Mouse (Mus musculus) intestine, embryonic 15.5 days (tissue): ENCODE measurements at regions not wholly inside any gene's neighbourhood (a gene's known extent, or its start where the extent isn't known, plus 50 kb on each side); places are given as distances from the start of the nearest gene placed in this dataset.

Experiments used
- ATAC-seq: fragments of 200-750 bp; cut with Nextera tagmentation; 2 replicates; pipeline ENCODE4 v1.8.0; 2017; ENCODE audit warnings: moderate TSS enrichment, moderate library complexity
- H3K27ac ChIP-seq: fragments of 300-500 bp; sonication (generic); 2 replicates; pipeline ENCODE4 v1.5.1; 2015; ENCODE audit warnings: mild to moderate bottlenecking, inconsistent platforms
- H3K27me3 ChIP-seq: fragments of 300-500 bp; sonication (generic); replicated peaks from 2 replicates; pipeline ENCODE4 v1.6.1; 2015; ENCODE audit warnings: inconsistent platforms
- H3K36me3 ChIP-seq: fragments of 300-500 bp; sonication (generic); 2 replicates; pipeline ENCODE4 v1.6.1; 2015; ENCODE audit warnings: inconsistent platforms
- H3K4me1 ChIP-seq: fragments of 300-500 bp; sonication (generic); replicated peaks from 2 replicates; pipeline ENCODE4 v1.6.1; 2015; ENCODE audit warnings: inconsistent platforms
- H3K4me2 ChIP-seq: fragments of 300-500 bp; sonication (generic); replicated peaks from 2 replicates; pipeline ENCODE4 v1.6.1; 2015; ENCODE audit warnings: mild to moderate bottlenecking, inconsistent platforms
- H3K4me3 ChIP-seq: fragments of 300-500 bp; sonication (generic); replicated peaks from 2 replicates; pipeline ENCODE4 v1.5.1; 2015; ENCODE audit warnings: inconsistent platforms
- H3K9ac ChIP-seq: fragments of 300-500 bp; sonication (generic); 2 replicates; pipeline ENCODE4 v1.6.1; 2015; ENCODE audit warnings: inconsistent platforms
- H3K9me3 ChIP-seq: fragments of 300-500 bp; sonication (generic); 2 replicates; pipeline ENCODE4 v1.6.1; 2016; ENCODE audit warnings: inconsistent platforms
- WGBS: fragments of 180-500 bp; shearing (Covaris S2); methylation state at CpG from one replicate; pipeline ENCODE4 v1.1.7; 2015; 5-methylcytosine and 5-hydroxymethylcytosine counted together

- WGBS, result 69% methylated on average over 12 of the region's 12 CpGs
- Histone ChIP-seq H3K9me3 (no peaks in the 10 kb centered on the region), H3K9ac (no peak overlapping the region), H3K36me3 (no peaks in the 10 kb centered on the region), H3K27me3 (no peaks in the 10 kb centered on the region), H3K27ac (no peak overlapping the region), H3K4me2 (no peak overlapping the region), H3K4me1 (peaks cover 9% of the 10 kb centered on the region; the same call in 1 of the 2 replicates), H3K4me3 (no peak overlapping the region)
- ATAC-seq, result no peak
Observed at GRCm38 (mm10) chr7:36896339-36896738, 198.4 kb downstream of the Tshz3 start.

- no peak for ATAC-seq
- Histone ChIP-seq H3K4me1 (0 out of 2 replicates have a peak, but pooled peaks cover 5% of the 10 kb centered on the region), H3K27me3 (no peaks in the 10 kb centered on the region), H3K9ac (no peak overlapping the region), H3K9me3 (no peaks in the 10 kb centered on the region), H3K27ac (no peak overlapping the region), H3K4me3 (no peak overlapping the region), H3K36me3 (no peaks in the 10 kb centered on the region), H3K4me2 (no peak overlapping the region)
- 71% methylated on average over 5 of the region's 5 CpGs for WGBS
Observed at GRCm38 (mm10) chr7:36901537-36901936, 203.6 kb downstream of the Tshz3 start.

- ATAC-seq, result no peak
- WGBS, result 85% methylated on average over 3 of the region's 3 CpGs
- Histone ChIP-seq H3K4me3 (no peak overlapping the region), H3K27ac (no peak overlapping the region), H3K9ac (no peak overlapping the region), H3K36me3 (no peaks in the 10 kb centered on the region), H3K9me3 (no peaks in the 10 kb centered on the region), H3K4me1 (peaks cover 8% of the 10 kb centered on the region; the same call in 1 of the 2 replicates), H3K4me2 (no peak overlapping the region), H3K27me3 (no peaks in the 10 kb centered on the region)
Observed at GRCm38 (mm10) chr7:36913304-36913703, 215.4 kb downstream of the Tshz3 start.

- Histone ChIP-seq H3K4me2 (no peak overlapping the region), H3K4me3 (no peak overlapping the region), H3K9ac (no peak overlapping the region), H3K27me3 (no peaks in the 10 kb centered on the region), H3K9me3 (no peaks in the 10 kb centered on the region), H3K36me3 (no peaks in the 10 kb centered on the region), H3K4me1 (peaks cover 8% of the 10 kb centered on the region; the same call in 1 of the 2 replicates), H3K27ac (no peak overlapping the region)
- peak; percentile 49; the same call in 1 of the 2 replicates for ATAC-seq
- WGBS, result 42% methylated on average over 9 of the region's 9 CpGs
Observed at GRCm38 (mm10) chr7:36914261-36914660, 216.3 kb downstream of the Tshz3 start.

- H3K9ac ChIP-seq, result no peak overlapping the region
- WGBS, result 55% methylated on average over 5 of the region's 5 CpGs
- H3K4me2 ChIP-seq, result no peak overlapping the region
- H3K27ac ChIP-seq, result no peak overlapping the region
- no peaks in the 10 kb centered on the region for H3K9me3 ChIP-seq
- H3K4me3 ChIP-seq, result no peak overlapping the region
- peaks cover 8% of the 10 kb centered on the region; the same call in 1 of the 2 replicates for H3K4me1 ChIP-seq
- ATAC-seq, result no peak
- H3K27me3 ChIP-seq, result no peaks in the 10 kb centered on the region
- H3K36me3 ChIP-seq, result no peaks in the 10 kb centered on the region
Observed at GRCm38 (mm10) chr7:36915171-36915570, 217.3 kb downstream of the Tshz3 start.

- no peak overlapping the region for H3K4me3 ChIP-seq
- H3K27me3 ChIP-seq, result no peaks in the 10 kb centered on the region
- no peaks in the 10 kb centered on the region for H3K9me3 ChIP-seq
- 43% methylated on average over 9 of the region's 9 CpGs for WGBS
- ATAC-seq, result no peak
- H3K9ac ChIP-seq, result no peak overlapping the region
- peaks cover 8% of the 10 kb centered on the region; the same call in 1 of the 2 replicates for H3K4me1 ChIP-seq
- no peaks in the 10 kb centered on the region for H3K36me3 ChIP-seq
- no peak overlapping the region for H3K27ac ChIP-seq
- H3K4me2 ChIP-seq, result no peak overlapping the region
Observed at GRCm38 (mm10) chr7:36917011-36917410, 219.1 kb downstream of the Tshz3 start.

- 86% methylated on average over 4 of the region's 4 CpGs for WGBS
Observed at GRCm38 (mm10) chr7:36919413-36919812, 221.5 kb downstream of the Tshz3 start.

GRCm38 (mm10) chr7:36921003-36921402 is 223.1 kb downstream of the Tshz3 start:
- Histone ChIP-seq H3K9ac (no peak overlapping the region), H3K4me2 (no peak overlapping the region), H3K4me1 (0 out of 2 replicates have a peak, but pooled peaks cover 3% of the 10 kb centered on the region), H3K27ac (no peak overlapping the region), H3K27me3 (no peaks in the 10 kb centered on the region), H3K4me3 (no peak overlapping the region), H3K36me3 (no peaks in the 10 kb centered on the region), H3K9me3 (no peaks in the 10 kb centered on the region)
- WGBS, result 45% methylated on average over 14 of the region's 14 CpGs
- peak; percentile 25; the same call in 1 of the 2 replicates for ATAC-seq

More at GRCm38 (mm10) chr7:36919413-36919812, 221.5 kb downstream of the Tshz3 start:
- Histone ChIP-seq H3K27ac (no peak overlapping the region), H3K4me1 (0 out of 2 replicates have a peak, but pooled peaks cover 3% of the 10 kb centered on the region), H3K9ac (no peak overlapping the region), H3K27me3 (no peaks in the 10 kb centered on the region), H3K4me3 (no peak overlapping the region), H3K4me2 (no peak overlapping the region), H3K36me3 (no peaks in the 10 kb centered on the region), H3K9me3 (no peaks in the 10 kb centered on the region)
- ATAC-seq, result no peak

- no peaks in the 10 kb centered on the region for H3K36me3 ChIP-seq
- H3K4me2 ChIP-seq, result no peak overlapping the region
- no peak overlapping the region for H3K27ac ChIP-seq
- no peak for ATAC-seq
- H3K27me3 ChIP-seq, result no peaks in the 10 kb centered on the region
- no peak overlapping the region for H3K4me3 ChIP-seq
- no peaks in the 10 kb centered on the region for H3K9me3 ChIP-seq
- H3K9ac ChIP-seq, result no peak overlapping the region
- 64% methylated on average over 4 of the region's 4 CpGs for WGBS
- H3K4me1 ChIP-seq, result peaks cover 8% of the 10 kb centered on the region; the same call in 1 of the 2 replicates
Observed at GRCm38 (mm10) chr7:36933490-36933889, 235.6 kb downstream of the Tshz3 start.

- peaks cover 8% of the 10 kb centered on the region; the same call in 1 of the 2 replicates for H3K4me1 ChIP-seq
- WGBS, result 39% methylated on average over 21 of the region's 21 CpGs
- 0 out of 2 replicates have a peak overlapping the region, but pooled peaks have one; percentile 44 for H3K27ac ChIP-seq
- H3K4me2 ChIP-seq, result peak overlapping the region; percentile 56
- no peaks in the 10 kb centered on the region for H3K27me3 ChIP-seq
- 0 out of 2 replicates have a peak overlapping the region, but pooled peaks have one; percentile 11 for H3K4me3 ChIP-seq
- no peaks in the 10 kb centered on the region for H3K36me3 ChIP-seq
- peak; percentile 66 for ATAC-seq
- H3K9ac ChIP-seq, result no peak overlapping the region
- no peaks in the 10 kb centered on the region for H3K9me3 ChIP-seq
Observed at GRCm38 (mm10) chr7:36934792-36935555, 237.1 kb downstream of the Tshz3 start.

- Histone ChIP-seq H3K9ac (no peak overlapping the region), H3K4me2 (peak overlapping the region; percentile 35), H3K27ac (no peak overlapping the region), H3K27me3 (no peaks in the 10 kb centered on the region), H3K4me1 (no peaks in the 10 kb centered on the region), H3K9me3 (no peaks in the 10 kb centered on the region), H3K36me3 (no peaks in the 10 kb centered on the region), H3K4me3 (no peak overlapping the region)
- WGBS, result 17% methylated on average over 10 of the region's 10 CpGs
- peak; percentile 62 for ATAC-seq
Observed at GRCm38 (mm10) chr7:36940611-36941010, 242.7 kb downstream of the Tshz3 start.

- H3K27ac ChIP-seq, result 0 out of 2 replicates have a peak overlapping the region, but pooled peaks have one; percentile 13
- H3K27me3 ChIP-seq, result no peaks in the 10 kb centered on the region
- no peaks in the 10 kb centered on the region for H3K4me1 ChIP-seq
- no peak overlapping the region for H3K9ac ChIP-seq
- H3K4me2 ChIP-seq, result no peak overlapping the region
- H3K36me3 ChIP-seq, result no peaks in the 10 kb centered on the region
- no peak overlapping the region for H3K4me3 ChIP-seq
- WGBS, result 46% methylated on average over 14 of the region's 14 CpGs
- no peak for ATAC-seq
- no peaks in the 10 kb centered on the region for H3K9me3 ChIP-seq
Observed at GRCm38 (mm10) chr7:36945024-36945815, 247.3 kb downstream of the Tshz3 start.
